Mouse (Mus musculus) B cell, adult 2 months (primary cell): ENCODE results near the gene Serac1.

Experiments
- DNase-seq, 2 experiments: peaks; one replicate each; pipeline ENCODE4 v3.0.0; 2022

Gene Serac1

GRCm38 (mm10) chr17:6002563-6002962 is 77.0 kb downstream of the Serac1 start:
- no peak for DNase-seq

- no peak for DNase-seq
Observed at GRCm38 (mm10) chr17:6001836-6002235, 77.7 kb downstream of the Serac1 start.

GRCm38 (mm10) chr17:6001389-6001788 is 78.2 kb downstream of the Serac1 start:
- no peak for DNase-seq

DNA sequence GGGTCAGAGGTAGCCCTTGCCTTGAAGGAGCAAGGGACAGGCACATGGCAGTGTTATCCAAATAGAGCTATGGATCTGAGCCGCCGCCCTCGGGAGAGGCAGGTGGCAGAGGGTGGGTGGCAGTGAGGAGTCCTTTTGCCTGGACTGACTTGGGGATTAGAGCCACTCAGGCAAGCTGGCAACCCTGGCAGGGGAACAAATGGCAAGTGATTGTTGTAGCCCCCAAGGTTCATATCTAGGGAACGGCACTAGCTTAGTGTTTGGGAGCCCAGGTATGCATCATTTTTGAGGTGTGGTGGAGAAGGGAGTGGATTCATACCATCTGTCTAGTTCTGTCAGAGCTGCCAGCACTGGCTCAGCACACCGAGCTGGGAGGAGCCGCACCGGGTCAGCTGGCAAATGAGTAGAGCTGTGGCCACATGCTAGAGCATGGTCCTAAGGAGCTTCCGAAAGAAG is 78.6 kb downstream of the Serac1 start:
- DNase-seq, result peak in 1 of 2 experiments; percentile 16

GRCm38 (mm10) chr17:5999039-5999543 is 80.5 kb downstream of the Serac1 start:
- DNase-seq, result no peak

DNA sequence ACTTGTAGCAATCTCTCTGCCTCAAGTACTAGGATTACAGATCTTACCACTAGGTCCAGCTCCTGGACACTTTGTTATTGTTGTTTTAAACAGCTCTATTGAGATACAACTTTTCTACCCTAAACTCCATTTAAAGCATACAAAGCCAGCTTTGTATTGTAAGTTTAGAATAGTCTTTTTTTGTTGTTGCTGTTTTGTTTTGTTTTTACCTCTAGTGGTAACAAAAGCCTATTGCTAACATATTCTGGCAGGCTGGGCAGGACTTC is 81.4 kb downstream of the Serac1 start:
- DNase-seq, result no peak

DNA sequence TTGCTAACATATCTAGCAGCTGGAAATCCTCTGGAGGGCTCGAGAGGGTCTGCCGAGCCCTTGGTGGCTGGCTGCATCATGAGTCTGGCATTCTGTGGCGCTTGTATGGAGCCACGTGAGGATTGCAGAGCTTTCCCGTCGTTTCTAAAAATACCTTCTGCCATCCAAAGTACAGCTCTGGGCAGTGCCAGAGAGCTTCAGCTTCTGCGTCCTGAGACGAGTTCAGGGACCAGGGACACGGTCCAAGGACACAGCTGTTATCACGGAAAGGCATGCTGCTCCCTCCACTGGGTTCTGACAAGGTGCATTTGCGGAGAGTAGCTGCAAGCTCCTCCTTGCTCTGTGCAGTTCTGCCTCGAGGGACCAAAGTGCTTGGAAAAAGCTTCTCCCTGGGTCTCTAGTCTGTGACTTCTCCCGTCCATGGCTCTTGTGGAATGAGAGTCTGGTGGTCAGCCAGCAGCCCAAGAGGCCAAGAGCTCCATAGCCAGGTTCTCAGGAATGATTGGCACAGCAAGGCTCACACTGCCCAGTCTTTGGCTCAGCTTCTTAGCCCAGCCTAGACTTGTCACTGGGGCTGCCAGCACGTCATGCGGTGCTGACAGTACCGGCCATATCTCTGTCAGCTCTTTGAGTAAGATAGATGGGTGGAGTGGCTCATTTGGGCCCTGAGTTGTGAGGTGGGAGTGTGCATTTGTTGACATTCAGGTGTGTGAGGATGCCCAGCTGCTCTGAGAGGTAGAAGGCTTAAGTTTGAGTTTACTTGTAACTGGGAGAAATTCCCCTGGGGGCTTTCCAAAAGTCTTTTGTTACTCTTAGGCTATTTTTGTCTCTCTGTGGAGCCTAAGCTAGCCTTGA is 81.9 kb downstream of the Serac1 start:
- DNase-seq, result no peak

- no peak for DNase-seq
Observed at GRCm38 (mm10) chr17:5996589-5996988, 83.0 kb downstream of the Serac1 start.

- DNase-seq, result no peak
Observed at GRCm38 (mm10) chr17:5994606-5995005, 84.9 kb downstream of the Serac1 start.

DNA sequence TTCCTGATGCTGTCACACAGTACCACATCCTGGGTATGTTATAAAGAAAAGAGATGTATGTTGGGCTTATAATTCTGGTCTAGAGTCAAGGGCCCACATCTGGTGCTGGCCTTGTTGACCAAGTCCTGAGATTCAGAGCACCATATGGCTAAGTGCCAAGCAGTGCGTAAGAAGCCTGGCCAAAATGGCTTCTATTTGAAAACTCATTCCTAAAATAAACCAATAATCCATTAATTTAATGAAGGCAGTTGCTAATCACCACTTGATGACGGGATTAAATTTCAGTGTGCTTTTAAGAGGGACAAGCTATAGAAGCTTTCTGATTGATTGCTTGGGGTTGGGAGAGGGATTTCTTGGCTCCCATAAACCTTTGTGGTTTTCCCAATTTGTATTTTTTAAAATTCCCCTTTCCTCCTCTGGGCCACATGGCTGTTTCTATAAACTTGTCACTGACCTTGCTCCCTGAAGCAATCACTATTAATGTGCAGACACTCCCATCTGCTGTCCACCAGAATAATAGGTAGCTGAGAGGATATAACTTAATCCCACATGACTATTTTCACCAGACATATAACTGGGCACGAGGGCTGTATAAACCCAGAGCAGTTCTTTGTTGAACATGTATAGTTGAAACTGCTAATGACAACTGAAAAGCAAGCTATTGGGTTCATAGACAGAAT is 85.8 kb downstream of the Serac1 start:
- DNase-seq, result no peak

GRCm38 (mm10) chr17:5992866-5993580 is 86.5 kb downstream of the Serac1 start:
- DNase-seq, result no peak
